Mouse (Mus musculus) hematopoietic stem cell, adult 5-6 weeks (primary cell): Measurements from ENCODE around the gene Vmn1r42. TPM values are rescaled to one million over a fixed set of nuclear protein-coding genes. Genes with fewer than 3 reads are reported as not detected.
"Not testable (repeated sequence)": the region's sequence is repeated elsewhere in the genome, so short reads cannot be mapped to it uniquely, and the experiment has no call there.

Experiments
- ATAC-seq, 2 experiments: fragments of 125-278 bp in 1 of 2; replicated peaks in 1 of 2; 2 replicates each; pipeline ENCODE4 v1.8.0; 2016 to 2017; ENCODE audit warnings: inconsistent platforms in 2 of 2, mild to moderate bottlenecking in 2 of 2, moderate number of reproducible peaks in 2 of 2, low read depth in 1 of 2, moderate TSS enrichment in 1 of 2; ENCODE audit not compliant: low FRiP score in 2 of 2, poor library complexity in 2 of 2, severe bottlenecking in 2 of 2, insufficient read depth in 1 of 2, low TSS enrichment in 1 of 2
- total RNA-seq: library from RNA; stranded (forward); fragments of 172-1452, 232-1000 nt; gene quantifications from 2 replicates; pipeline ENCODE4 v1.2.3, GENCODE M21; 2017

The Vmn1r42 gene
- total RNA-seq, result not detected in 2 replicates

DNA sequence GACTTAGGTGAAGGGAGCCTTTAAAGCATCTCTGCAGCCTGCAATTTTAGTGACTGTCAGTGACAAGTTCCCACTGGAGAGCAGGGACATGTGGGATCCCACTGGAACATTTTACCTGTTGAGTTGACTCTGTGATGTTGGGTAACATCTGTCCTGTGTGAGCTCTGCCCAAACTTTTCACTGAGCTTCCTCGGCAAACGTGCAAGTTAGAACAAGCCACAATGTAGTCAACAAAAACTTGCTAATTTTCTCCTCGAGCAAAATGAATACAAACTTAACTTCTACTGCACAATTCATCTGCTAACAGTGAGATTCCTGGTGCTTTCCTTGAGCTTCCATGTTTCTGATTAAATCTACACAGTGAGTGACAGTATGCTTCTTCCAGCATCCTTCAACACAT, at the start of gene Vmn1r42, which contains the start of gene Vmn1r43:
TSS of gene Vmn1r42 (minus strand) at position 101 of the 400 bp plus-strand sequence.
TSS of gene Vmn1r43 (minus strand) at position 101 of the 400 bp plus-strand sequence.
- ATAC-seq, result not testable (repeated sequence)

DNA sequence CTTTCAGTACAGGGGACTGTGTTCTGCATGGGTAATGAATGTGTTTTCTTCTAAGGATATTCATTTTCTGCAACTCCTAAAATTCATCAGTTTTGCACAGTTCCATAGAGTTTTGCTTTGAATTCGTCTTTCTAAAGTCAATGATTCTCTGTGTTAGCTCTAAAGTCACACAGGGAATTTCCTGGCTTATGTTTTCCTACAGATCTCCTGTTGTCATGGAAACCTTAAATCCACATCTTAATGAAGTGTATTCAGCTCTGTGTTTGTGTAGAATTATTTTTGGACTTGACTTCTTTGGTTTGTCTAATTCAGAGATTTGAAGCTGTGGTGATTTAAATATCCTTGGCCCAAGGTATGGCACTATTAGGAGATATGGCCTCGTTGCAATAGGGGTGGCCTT, 7.6 kb upstream of the Vmn1r42 start:
- ATAC-seq, result no peak

DNA sequence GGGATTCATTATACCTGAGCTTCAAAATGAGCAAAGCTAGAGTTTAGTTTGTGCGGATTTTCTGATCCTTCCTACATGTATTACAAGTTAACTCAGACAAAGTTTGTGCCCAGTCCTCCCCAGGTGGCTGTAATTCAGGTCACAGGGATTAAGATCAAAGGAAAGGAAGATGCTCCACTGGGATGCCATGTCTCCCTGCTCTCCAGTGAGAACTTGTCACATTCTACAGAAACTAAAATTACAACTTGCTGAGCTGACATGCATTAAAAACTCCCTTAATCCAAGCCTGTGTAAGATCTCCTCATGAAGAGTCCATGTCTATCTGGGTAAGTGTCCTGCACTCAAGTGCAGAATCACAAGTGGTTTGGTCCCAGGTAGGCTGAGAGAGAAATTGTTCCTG, 7.1 kb upstream of the Vmn1r42 start, which contains the start of gene Vmn1r44:
TSS of gene Vmn1r44 (plus strand) at position 301 of the 400 bp plus-strand sequence.
- no peak for ATAC-seq

DNA sequence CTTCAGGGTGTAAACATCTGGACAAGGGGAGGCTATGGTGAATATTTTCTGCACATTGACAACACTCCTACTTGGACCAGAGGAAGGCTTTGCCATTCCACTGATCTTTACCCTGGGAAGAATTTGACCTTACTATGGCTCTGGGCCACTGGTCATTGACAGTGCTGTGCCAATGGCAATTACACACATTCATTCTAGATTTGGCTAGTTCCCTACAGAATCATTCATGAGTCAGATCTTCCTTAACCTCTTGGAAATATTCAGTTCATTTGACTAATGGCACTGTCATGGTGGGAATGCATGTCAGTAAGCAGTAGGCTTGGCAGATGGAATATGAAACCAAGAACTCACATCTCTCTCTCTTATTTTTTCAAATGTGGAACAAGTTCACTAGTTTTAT, 4.7 kb upstream of the Vmn1r42 start:
- ATAC-seq, result no peak

DNA sequence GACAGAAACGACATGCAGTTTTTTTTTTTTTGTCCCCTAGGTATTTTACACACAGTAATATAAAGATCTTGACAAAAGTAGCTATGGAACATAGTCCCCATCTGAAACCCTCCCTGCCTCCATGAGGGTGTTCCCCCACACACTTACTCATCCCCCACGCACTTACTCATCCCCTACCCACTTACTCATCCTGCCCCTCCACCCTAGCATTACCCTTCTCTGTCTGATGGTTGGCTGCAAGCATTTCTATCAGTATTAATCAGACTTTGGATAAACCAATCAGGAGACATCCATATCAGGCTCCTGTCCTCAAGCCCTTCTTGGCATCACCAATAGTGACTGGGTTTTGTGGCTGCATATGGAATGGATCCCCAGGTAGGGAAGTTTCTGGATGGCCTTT, 750 bp upstream of the Vmn1r42 start:
- no peak for ATAC-seq

DNA sequence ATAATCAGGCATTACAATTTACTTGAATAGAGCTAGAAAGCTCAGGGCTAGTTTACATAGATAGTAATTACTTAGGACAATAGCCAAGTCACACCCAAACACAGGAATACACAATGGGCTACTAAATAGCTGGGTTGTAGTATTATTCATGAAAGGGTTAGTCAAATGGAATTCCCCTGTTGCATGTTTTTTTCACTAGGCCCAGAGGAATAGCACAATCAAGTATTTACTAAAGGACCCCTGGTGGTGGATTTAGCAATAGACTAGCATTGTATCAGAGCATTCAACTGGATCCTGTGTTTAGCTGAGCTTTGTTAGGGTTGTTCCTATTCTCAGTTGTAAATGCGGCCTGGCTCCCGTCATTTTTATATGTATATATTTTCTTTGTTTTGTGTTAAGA, 8.2 kb downstream of the Vmn1r42 start:
- ATAC-seq, result no peak

DNA sequence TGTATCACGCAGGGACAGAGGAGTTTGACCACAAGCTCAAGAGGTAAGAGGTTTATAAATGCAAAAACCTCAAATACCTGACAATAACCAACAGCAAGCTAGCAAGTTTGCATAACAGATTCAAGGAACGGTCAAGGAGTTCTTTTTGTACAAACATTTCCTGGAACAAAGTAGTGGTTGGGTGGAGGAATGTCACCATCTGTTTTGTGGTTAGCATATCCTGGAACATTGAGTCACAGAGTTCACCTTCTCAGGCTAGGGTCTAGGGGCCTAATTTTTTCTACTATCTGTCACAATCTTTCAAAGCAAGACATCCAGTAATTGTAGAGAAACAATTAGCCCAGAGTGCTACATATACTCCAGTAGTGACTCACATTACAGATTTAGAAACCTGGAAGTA, 8.9 kb downstream of the Vmn1r42 start:
- no peak for ATAC-seq

DNA sequence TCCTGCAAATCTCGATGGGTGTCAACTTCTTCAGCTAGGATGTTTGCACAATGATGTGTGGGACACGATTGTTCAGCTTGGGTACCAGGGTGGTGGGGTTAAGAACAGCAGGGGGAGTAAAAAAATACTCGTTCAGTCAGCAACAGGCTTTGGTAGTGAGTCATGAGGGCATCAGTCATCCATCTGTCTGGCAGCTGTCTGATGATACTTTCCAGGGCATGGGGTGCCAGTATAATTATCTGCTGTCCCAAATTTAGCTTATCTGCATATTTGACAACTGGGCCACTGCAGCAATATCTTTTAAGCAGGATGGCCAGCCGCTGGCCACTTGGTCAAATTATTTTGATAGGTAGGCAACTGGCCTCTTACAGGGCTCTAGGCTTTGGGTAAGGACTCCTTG, 12.4 kb downstream of the Vmn1r42 start:
- ATAC-seq, result no peak

DNA sequence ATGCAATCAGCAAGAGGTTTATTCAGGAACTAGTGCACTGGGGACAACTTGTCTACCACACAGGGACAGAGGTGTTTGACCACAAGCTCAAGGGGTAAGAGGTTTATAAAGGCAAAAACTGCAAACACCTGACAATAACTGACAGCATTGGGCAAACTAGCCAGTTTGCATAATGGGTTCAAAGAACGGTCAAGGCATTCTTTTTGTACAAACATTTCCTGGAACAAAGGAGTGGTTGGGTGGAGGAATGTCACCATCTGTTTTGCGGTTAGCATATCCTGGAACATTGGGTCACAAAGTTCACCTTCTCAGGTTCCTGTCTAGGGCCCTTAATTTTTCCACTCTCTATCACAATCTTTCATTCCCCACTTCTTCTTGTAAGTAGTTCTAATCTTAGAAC, 16.4 kb downstream of the Vmn1r42 start:
- ATAC-seq, result no peak

DNA sequence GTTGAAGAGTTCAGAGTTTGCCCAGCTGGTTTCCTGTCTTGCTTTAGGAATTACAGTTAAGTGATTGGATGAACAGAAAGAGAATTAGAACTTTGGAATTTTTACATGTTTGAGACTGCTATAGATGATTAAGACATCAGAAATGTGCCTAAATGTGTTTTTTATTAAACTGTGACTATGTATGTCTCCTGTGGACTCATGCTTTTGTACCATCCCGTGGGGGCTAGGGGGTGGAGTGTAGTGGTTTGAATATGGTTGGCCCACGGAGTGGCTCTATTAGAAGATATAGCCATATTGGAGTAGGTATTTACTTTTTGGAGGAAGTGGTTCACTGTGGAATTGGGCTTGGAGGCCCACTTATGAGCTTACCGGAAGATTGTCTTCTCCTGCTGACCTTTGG, 18.7 kb downstream of the Vmn1r42 start:
- no peak for ATAC-seq

Other genes starting within 250 kb of the Vmn1r42 start
- 16.1 and 26.5 TPM in 2 replicates for gene Txnrd3, start 232.4 kb downstream of the Vmn1r42 start, total RNA-seq
- gene Vmn1r40, start 168.9 kb downstream of the Vmn1r42 start, total RNA-seq, result not detected in 2 replicates
- gene Vmn1r41, start 135.6 kb downstream of the Vmn1r42 start, total RNA-seq, result not detected in 2 replicates
- gene Vmn1r43, start within 50 bp of the Vmn1r42 start, total RNA-seq, result not detected in 2 replicates
- not detected in 2 replicates for gene Vmn1r44, start 7.2 kb upstream of the Vmn1r42 start, total RNA-seq
- not detected in 2 replicates for gene Vmn1r45, start 64.2 kb upstream of the Vmn1r42 start, total RNA-seq
- not detected in 2 replicates for gene Vmn1r46, start 92.9 kb upstream of the Vmn1r42 start, total RNA-seq
- not detected in 2 replicates for gene Vmn1r47, start 139.7 kb upstream of the Vmn1r42 start, total RNA-seq
- gene Vmn1r48, start 160.4 kb upstream of the Vmn1r42 start, total RNA-seq, result not detected in 2 replicates
- gene Vmn1r49, start 202.1 kb upstream of the Vmn1r42 start, total RNA-seq, result not detected in 2 replicates
- not detected in 2 replicates for gene Vmn1r50, start 225.0 kb upstream of the Vmn1r42 start, total RNA-seq
- gene Vmn1r51, start 246.2 kb upstream of the Vmn1r42 start, total RNA-seq, result not detected in 2 replicates